Mouse (Mus musculus) lung, adult 2 months (tissue): Measurements from ENCODE around the gene P4ha3.

Source experiments
- CTCF ChIP-seq: fragments of 200-500 bp; IDR thresholded peaks from 2 replicates; pipeline ENCODE4 v1.5.1; 2011; ENCODE audit warnings: mild to moderate bottlenecking, low read length, control low read depth; ENCODE audit not compliant: insufficient read depth
- POLR2A ChIP-seq: fragments of 200-500 bp; IDR thresholded peaks from 2 replicates; pipeline ENCODE4 v1.6.1; 2011; ENCODE audit warnings: low read depth, mild to moderate bottlenecking, control low read depth, low read length, borderline replicate concordance; ENCODE audit errors: extremely low read depth

GRCm38 (mm10) chr7:100357856-100358255 lies 72.5 kb downstream of the P4ha3 start:
- no peak for TF ChIP-seq POLR2A
- TF ChIP-seq CTCF = no peak
